Mouse (Mus musculus): ENCODE data around the gene Calcb. TPM values are rescaled to one million over a fixed set of nuclear protein-coding genes. Genes with fewer than 3 reads are reported as not detected.

Gene Calcb
- total RNA-seq, 2 experiments from 2014 or later = not detected

DNA sequence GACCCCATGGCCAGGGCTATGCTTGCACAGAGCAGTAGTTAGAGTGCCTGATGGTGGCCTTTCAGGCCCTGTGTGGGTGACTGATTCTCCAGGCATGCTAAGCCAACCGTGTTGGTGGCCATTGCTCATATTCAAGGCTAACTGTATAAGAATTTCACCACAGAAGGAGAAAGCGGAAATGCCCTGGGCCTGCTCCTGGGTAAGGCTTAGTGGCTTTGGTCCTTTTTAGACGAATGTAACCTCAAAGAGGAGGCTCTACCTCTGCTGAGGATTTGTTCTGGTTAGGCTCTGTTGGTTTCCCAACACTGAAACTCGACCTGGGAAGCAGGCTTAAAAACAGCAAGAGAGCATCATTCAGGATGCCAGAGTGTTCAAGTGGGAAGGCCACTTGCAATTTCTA, 29.8 kb downstream of the Calcb start:
- no peak for DNase-seq (ENCODE audit: low spot score in 2 of 2)

GRCm38 (mm10) chr7:114753471-114753870, 35.0 kb downstream of the Calcb start:
- DNase-seq (ENCODE audit: low spot score in 2 of 2) = no peak

- no peak for DNase-seq (ENCODE audit: low spot score in 2 of 2)
Observed at GRCm38 (mm10) chr7:114754196-114754595, 35.8 kb downstream of the Calcb start.

GRCm38 (mm10) chr7:114754626-114755025, 36.2 kb downstream of the Calcb start:
- DNase-seq (ENCODE audit: low spot score in 2 of 2) = no peak

- no peak for DNase-seq (ENCODE audit: low spot score in 2 of 2)
Observed at GRCm38 (mm10) chr7:114762660-114763059, 44.2 kb downstream of the Calcb start.

DNA sequence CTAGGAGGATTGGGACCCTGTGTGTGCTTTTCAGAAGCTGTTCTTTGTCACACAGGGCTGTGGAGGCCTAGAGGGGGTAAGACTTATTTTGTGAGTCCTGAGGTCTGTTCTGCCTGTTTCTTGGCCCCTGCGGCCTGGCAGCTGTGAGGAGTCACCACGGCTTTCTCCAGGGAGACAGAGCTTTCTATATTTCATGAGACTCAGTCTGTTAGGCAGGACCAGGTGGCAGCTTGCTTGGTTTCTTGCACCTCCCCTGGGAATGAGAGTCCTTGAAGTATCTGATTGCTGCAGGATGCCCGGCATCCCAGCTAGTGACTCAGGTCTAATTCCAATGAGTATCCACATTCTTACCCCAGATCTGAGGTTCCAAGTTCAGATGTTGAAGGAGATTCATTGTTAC, 46.8 kb downstream of the Calcb start:
- no peak for DNase-seq (ENCODE audit: low spot score in 2 of 2)

DNA sequence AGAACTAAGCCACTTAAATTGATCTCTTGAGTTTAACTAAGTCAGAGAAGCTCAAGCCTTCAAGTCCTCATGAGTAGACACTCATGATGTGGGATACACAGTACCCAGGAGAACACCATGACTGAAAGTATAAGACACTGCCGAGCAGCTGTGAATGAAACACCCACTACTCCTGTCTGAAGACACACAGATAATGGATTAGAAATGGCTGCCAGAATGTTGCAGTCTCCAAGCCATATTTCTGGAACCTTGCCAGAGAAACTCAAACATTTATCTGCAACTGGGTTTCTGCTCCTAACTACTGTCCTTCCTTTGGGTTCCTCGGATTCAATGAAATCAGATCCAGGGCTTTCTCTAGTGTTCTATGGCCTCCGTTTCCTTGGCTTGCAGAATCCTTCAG, 48.1 kb downstream of the Calcb start:
- no peak for DNase-seq (ENCODE audit: low spot score in 2 of 2)

DNA sequence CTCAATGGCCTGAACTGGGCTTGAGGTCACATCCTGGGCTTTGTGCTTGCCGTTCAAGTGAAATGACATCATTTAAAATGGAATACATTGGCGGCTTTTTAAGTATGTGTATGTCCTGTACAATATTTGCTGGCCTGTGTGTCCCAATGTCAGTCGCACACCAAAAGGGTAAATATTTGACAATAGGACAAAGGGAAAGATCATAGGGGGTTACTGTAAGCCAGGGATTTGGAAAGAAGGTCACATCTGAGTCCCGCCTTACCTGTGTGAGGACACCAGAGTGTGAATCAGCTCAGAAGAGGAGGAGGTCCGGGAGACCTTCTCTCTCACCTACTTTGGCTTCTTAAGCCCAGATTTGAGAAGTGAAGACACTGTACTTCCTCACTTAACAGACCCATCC, 50.1 kb downstream of the Calcb start:
- DNase-seq (ENCODE audit: low spot score in 2 of 2) = no peak

GRCm38 (mm10) chr7:114769041-114769440, 50.6 kb downstream of the Calcb start:
- DNase-seq (ENCODE audit: low spot score in 2 of 2) = no peak

GRCm38 (mm10) chr7:114770586-114770985, 52.1 kb downstream of the Calcb start:
- no peak for DNase-seq (ENCODE audit: low spot score in 2 of 2)

DNA sequence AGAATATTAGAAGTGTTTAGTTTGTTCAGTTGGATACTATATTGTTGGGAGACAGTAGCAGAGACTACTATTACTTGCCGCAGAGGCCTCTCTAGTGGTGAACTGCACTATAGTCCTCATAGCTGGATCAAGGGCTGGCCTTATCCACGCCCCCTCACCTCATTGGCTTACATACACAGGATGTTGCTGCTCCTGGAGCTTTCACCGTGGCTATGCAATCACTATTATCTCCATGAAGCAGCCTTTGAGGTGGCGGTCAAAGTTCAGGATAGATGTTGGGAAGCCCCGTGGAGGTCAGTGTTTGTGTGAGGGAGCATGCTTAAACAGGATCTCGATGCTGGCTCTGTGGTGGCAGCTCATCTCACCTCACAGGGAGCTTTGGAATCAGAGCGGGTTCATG, 53.4 kb downstream of the Calcb start:
- DNase-seq (ENCODE audit: low spot score in 2 of 2) = no peak

Other genes with a start within 250 kb of the Calcb start
- 1 to 10 TPM in 1 of 2 experiments, under 1 TPM in 1; 0.80 to 1.3 TPM for gene Cyp2r1, start 155.7 kb upstream of the Calcb start, total RNA-seq (2021)
- under 1 TPM in 1 of 2 experiments, not detected in 1; 0.32 TPM for gene Calca, start 82.3 kb upstream of the Calcb start, total RNA-seq (2021)
- gene Insc, start 25.1 kb downstream of the Calcb start, total RNA-seq (2021) = under 1 TPM; 0.42 to 0.50 TPM

Data from adrenal gland, adult 18-20 months (tissue).